Mouse (Mus musculus) spleen, postnatal 36 days (tissue): Measurements from ENCODE around the gene Glyctk.

Source experiments
- DNase-seq, 2 experiments: peaks; one replicate each; pipeline ENCODE4 v3.0.0; 2022; ENCODE audit warnings: low spot score in 2 of 2, mixed read lengths in 1 of 2

The Glyctk gene

GRCm38 (mm10) chr9:106158037-106158491 is at the start of gene Glyctk:
Gene Glyctk (minus strand): TSS chr9:106158138.
- no peak for DNase-seq

- DNase-seq: no peak
Measured at GRCm38 (mm10) chr9:106206515-106206914, 48.6 kb upstream of the Glyctk start.

GRCm38 (mm10) chr9:106205713-106206290 is 47.9 kb upstream of the Glyctk start:
- DNase-seq: no peak

- DNase-seq: peak in 1 of 2 experiments; percentile 55
Measured at GRCm38 (mm10) chr9:106203990-106204851, 46.3 kb upstream of the Glyctk start.

GRCm38 (mm10) chr9:106202819-106203636 is 45.1 kb upstream of the Glyctk start, which contains the start of gene Twf2:
Gene Twf2 (plus strand): TSS chr9:106203108.
- DNase-seq: peak; percentile 91 to 93

GRCm38 (mm10) chr9:106201895-106202294 is 44.0 kb upstream of the Glyctk start:
- no peak for DNase-seq

GRCm38 (mm10) chr9:106199535-106200272 is 41.8 kb upstream of the Glyctk start, which contains the start of gene Ppm1m:
Gene Ppm1m (minus strand): TSS chr9:106199746.
- no peak for DNase-seq

GRCm38 (mm10) chr9:106198962-106199458 is 41.1 kb upstream of the Glyctk start:
- DNase-seq: peak; percentile 80

GRCm38 (mm10) chr9:106197732-106198131 is 39.8 kb upstream of the Glyctk start:
- DNase-seq: no peak

- DNase-seq: peak; percentile 54 to 65
Measured at GRCm38 (mm10) chr9:106197081-106197713, 39.3 kb upstream of the Glyctk start.

- DNase-seq: no peak
Measured at GRCm38 (mm10) chr9:106195693-106196092, 37.8 kb upstream of the Glyctk start.

GRCm38 (mm10) chr9:106193930-106194807 is 36.2 kb upstream of the Glyctk start:
- no peak for DNase-seq

- DNase-seq: peak; percentile 73 to 74
Measured at GRCm38 (mm10) chr9:106192998-106193397, 35.1 kb upstream of the Glyctk start.

GRCm38 (mm10) chr9:106192024-106192423 is 34.1 kb upstream of the Glyctk start:
- DNase-seq: no peak

- DNase-seq: no peak
Measured at GRCm38 (mm10) chr9:106191355-106191754, 33.4 kb upstream of the Glyctk start.

GRCm38 (mm10) chr9:106183996-106184395 is 26.1 kb upstream of the Glyctk start:
- no peak for DNase-seq

- DNase-seq: no peak
Measured at GRCm38 (mm10) chr9:106182146-106182545, 24.2 kb upstream of the Glyctk start.

- no peak for DNase-seq
Measured at GRCm38 (mm10) chr9:106179964-106180363, 22.0 kb upstream of the Glyctk start.

- DNase-seq: no peak
Measured at GRCm38 (mm10) chr9:106179454-106179853, 21.5 kb upstream of the Glyctk start.

- DNase-seq: no peak
Measured at GRCm38 (mm10) chr9:106177799-106178198, 19.9 kb upstream of the Glyctk start.
